Mouse (Mus musculus) ES-E14 (cell line): ENCODE measurements around the gene Abca12. TPM values are rescaled to one million over a fixed set of nuclear protein-coding genes. Genes with fewer than 3 reads are reported as not detected.

ENCODE experiments used
- DNase-seq: peaks from one replicate; pipeline ENCODE4 v3.0.0-alpha.2; 2013; ENCODE audit warnings: low read depth, low spot score
- H3K27ac ChIP-seq: 2 replicates; pipeline ENCODE4 v1.5.1; 2012; ENCODE audit warnings: low read depth, mild to moderate bottlenecking, low read length, moderate library complexity, mixed read lengths; ENCODE audit not compliant: poor library complexity, insufficient read depth, severe bottlenecking
- H3K36me3 ChIP-seq: 2 replicates; pipeline ENCODE4 v1.6.1; 2012; ENCODE audit warnings: mild to moderate bottlenecking, low read length, moderate library complexity, mixed read lengths; ENCODE audit not compliant: control insufficient read depth, poor library complexity, insufficient read depth, severe bottlenecking
- H3K4me1 ChIP-seq, 2 experiments: fragments of 150-350 bp in 1 of 2; sonication (generic) in 1 of 2; 2 replicates each; pipeline ENCODE4 v1.6.1; 2012; ENCODE audit warnings: low read length in 2 of 2, mild to moderate bottlenecking in 1 of 2, mixed read lengths in 1 of 2; ENCODE audit not compliant: control insufficient read depth in 2 of 2, insufficient read depth in 2 of 2, poor library complexity in 1 of 2
- H3K4me3 ChIP-seq, 2 experiments: fragments of 150-350 bp in 1 of 2; sonication (generic) in 1 of 2; 2 replicates each; pipeline ENCODE4 v1.5.1; 2012; ENCODE audit warnings: low read length in 2 of 2, low read depth in 1 of 2, mild to moderate bottlenecking in 1 of 2, mixed read lengths in 1 of 2; ENCODE audit not compliant: insufficient read depth in 1 of 2, poor library complexity in 1 of 2, severe bottlenecking in 1 of 2
- H3K9ac ChIP-seq: 2 replicates; pipeline ENCODE4 v1.6.1; 2012; ENCODE audit warnings: low read depth, mild to moderate bottlenecking, low read length, mixed read lengths; ENCODE audit not compliant: poor library complexity, insufficient read depth, severe bottlenecking
- H3K9me3 ChIP-seq: fragments of 150-350 bp; sonication (generic); 2 replicates; pipeline ENCODE4 v1.6.1; 2012; ENCODE audit warnings: low read depth, mild to moderate bottlenecking, low read length; ENCODE audit not compliant: control insufficient read depth, insufficient read depth
- CHD2 ChIP-seq: IDR thresholded peaks from 2 replicates; pipeline ENCODE4 v1.6.1; 2014; ENCODE audit warnings: mild to moderate bottlenecking, low read depth, low read length, inconsistent platforms
- HCFC1 ChIP-seq: IDR thresholded peaks from 2 replicates; pipeline ENCODE4 v1.6.1; 2012; ENCODE audit warnings: low read length, inconsistent platforms, borderline replicate concordance; ENCODE audit not compliant: insufficient read depth
- MAFK ChIP-seq: IDR thresholded peaks from 2 replicates; pipeline ENCODE4 v1.6.1; 2014; ENCODE audit warnings: mild to moderate bottlenecking, low read depth, low read length, inconsistent platforms; ENCODE audit not compliant: insufficient read depth
- ZC3H11A ChIP-seq: IDR thresholded peaks from 2 replicates; pipeline ENCODE4 v1.6.1; 2012; ENCODE audit warnings: low read depth, mild to moderate bottlenecking, inconsistent platforms, low read length, borderline replicate concordance
- ZNF384 ChIP-seq: IDR thresholded peaks from 2 replicates; pipeline ENCODE4 v1.6.1; 2012; ENCODE audit warnings: low read depth, low read length, inconsistent platforms
- in situ Hi-C, 2 experiments: fragments of 600-800 bp; cut with MboI; formaldehyde crosslinking; loops; one replicate each; pipeline ENCODE4 v1.15.1; 2025; ENCODE audit warnings: low sequenced_read_pairs in 2 of 2, inconsistent platforms in 1 of 2; ENCODE audit not compliant: unreplicated experiment in 2 of 2
- total RNA-seq: library from RNA; depleted of rRNA; stranded (reverse); fragments of 300-350 nt; gene quantifications from 2 replicates; pipeline ENCODE4 v1.2.3, GENCODE M21; 2012; rRNA removed

Abca12 gene
- 0.11 and 0.31 TPM in 2 replicates for total RNA-seq

DNA sequence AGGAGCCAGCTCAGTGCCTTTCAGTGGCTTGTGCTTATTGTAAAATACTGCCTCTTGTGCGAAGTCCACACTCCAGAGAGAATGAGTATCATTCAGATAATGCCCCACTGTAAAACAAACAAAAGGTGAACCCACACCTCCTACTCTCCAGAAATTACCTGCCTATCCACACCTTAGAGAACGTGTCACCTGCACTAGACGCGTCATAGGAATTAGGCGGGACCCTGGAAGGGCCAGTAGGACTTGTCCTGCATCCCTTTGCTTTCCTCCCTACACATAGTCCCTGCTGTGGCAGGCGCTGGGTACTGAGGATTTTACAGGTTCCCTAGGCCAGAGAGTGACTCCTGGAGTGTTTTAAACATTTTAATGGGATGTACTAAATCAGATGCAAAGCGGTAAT, at the start of gene Abca12:
Abca12 (minus strand) TSS at position 101 of the 400 bp plus-strand sequence.
- Histone ChIP-seq H3K9me3 (no peaks in the 10 kb centered on the region), H3K27ac (no peak within 1 kb of the TSS), H3K4me1 (no peaks in the 10 kb centered on the region), H3K9ac (no peak within 1 kb of the TSS), H3K36me3 (no peaks in the 10 kb centered on the region), H3K4me3 (no peak within 1 kb of the TSS)
- in situ Hi-C loops = no loop called here
- TF ChIP-seq ZNF384 (no peak), HCFC1 (no peak), MAFK (no peak), ZC3H11A (no peak), CHD2 (no peak)
- no peak for DNase-seq

- no peaks in the 10 kb centered on the region for H3K36me3 ChIP-seq
- no peak overlapping the region for H3K9ac ChIP-seq
- H3K9me3 ChIP-seq = no peaks in the 10 kb centered on the region
- H3K27ac ChIP-seq = no peak overlapping the region
- no peak for DNase-seq
- in situ Hi-C loops = no loop called here
- H3K4me3 ChIP-seq = no peak overlapping the region
- no peak for TF ChIP-seq CHD2
- no peak for TF ChIP-seq MAFK
- TF ChIP-seq ZC3H11A = no peak
- TF ChIP-seq ZNF384 = no peak
- TF ChIP-seq HCFC1 = no peak
- no peaks in the 10 kb centered on the region for H3K4me1 ChIP-seq
Observed at GRCm38 (mm10) chr1:71457961-71458360, 43.3 kb upstream of the Abca12 start.

- Histone ChIP-seq H3K9me3 (no peaks in the 10 kb centered on the region), H3K9ac (no peak overlapping the region), H3K36me3 (no peaks in the 10 kb centered on the region), H3K27ac (no peak overlapping the region), H3K4me1 (no peaks in the 10 kb centered on the region), H3K4me3 (no peak overlapping the region)
- TF ChIP-seq HCFC1 = no peak
- DNase-seq = no peak
- in situ Hi-C loops = no loop called here
Observed at GRCm38 (mm10) chr1:71447424-71447823, 32.7 kb upstream of the Abca12 start.

DNA sequence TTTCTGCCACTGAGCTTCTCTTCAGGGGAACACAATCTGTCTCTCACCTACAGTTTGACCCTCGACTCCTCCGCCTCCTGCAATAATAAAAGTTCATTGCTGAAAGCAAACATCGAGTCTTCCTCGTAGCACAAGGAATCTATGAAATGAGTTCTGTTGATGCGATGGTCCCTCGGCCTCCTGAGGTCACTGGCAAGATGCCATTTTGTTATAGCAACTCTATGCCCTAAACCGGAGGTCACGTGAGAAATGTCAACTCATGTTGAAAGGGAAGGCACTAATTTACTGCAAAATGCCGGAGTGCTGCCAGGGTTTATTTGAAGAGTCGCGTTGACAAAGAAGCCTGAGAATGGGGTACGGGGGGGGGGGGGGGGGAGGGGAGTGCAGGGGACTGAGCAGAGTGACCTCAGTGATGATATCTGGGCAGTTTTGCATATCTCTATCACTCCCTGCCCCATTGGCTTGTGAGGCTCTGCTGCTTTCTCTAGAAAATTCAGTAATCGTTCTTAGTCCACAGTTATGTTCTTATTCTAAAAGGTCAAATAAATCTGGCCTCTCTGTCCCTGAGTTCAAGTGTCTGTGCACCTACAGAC, 7.1 kb upstream of the Abca12 start:
- in situ Hi-C loops = no loop called here
- no peak for DNase-seq
- Histone ChIP-seq H3K4me1 (no peaks in the 10 kb centered on the region), H3K4me3 (no peak overlapping the region), H3K36me3 (no peaks in the 10 kb centered on the region), H3K9me3 (no peaks in the 10 kb centered on the region), H3K9ac (no peak overlapping the region), H3K27ac (no peak overlapping the region)
- TF ChIP-seq CHD2 (no peak), HCFC1 (no peak), ZC3H11A (no peak), MAFK (no peak), ZNF384 (no peak)

DNA sequence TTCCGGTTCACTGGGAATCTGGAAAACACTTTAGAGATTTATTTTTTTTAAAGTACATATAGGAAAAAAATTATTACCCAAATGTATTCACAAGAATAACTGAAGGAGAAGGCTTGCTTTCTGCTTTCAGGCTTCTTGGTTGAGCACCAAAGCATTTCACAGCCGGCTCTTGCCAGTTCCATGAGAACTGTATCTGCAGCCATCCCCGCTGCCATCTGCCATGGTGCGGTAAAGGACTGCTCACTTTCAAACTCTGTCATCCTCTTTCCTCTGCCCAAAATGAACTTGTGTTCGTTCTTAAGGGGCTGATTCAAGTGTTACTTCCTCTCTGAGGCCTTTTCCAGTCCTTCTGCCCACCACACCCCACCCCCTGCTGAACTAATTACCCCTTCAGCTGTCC, 3.8 kb upstream of the Abca12 start:
- Histone ChIP-seq H3K4me3 (no peak overlapping the region), H3K9ac (no peak overlapping the region), H3K4me1 (no peaks in the 10 kb centered on the region), H3K9me3 (no peaks in the 10 kb centered on the region), H3K27ac (no peak overlapping the region), H3K36me3 (no peaks in the 10 kb centered on the region)
- DNase-seq = no peak
- in situ Hi-C loops = no loop called here
- TF ChIP-seq MAFK (no peak), ZC3H11A (no peak)
